Mouse (Mus musculus) layer of hippocampus, postnatal 14 days (tissue): ENCODE measurements around the gene Gm13277. TPM values are rescaled to one million over a fixed set of nuclear protein-coding genes. Genes with fewer than 3 reads are reported as not detected.
"Not testable (repeated sequence)": the region's sequence is repeated elsewhere in the genome, so short reads cannot be mapped to it uniquely, and the experiment has no call there.

Experiments
- DNase-seq, 2 experiments: peaks; one replicate each; pipeline ENCODE4 v3.0.0; 2021 to 2022; ENCODE audit warnings: low spot score in 2 of 2, mixed read lengths in 1 of 2
- total RNA-seq, 2 experiments: library from RNA; stranded (reverse); gene quantifications; 2 replicates each; pipeline ENCODE4 v1.2.3; 2021

Gm13277 gene
- total RNA-seq, 2 experiments from 2014 or later: not detected

- not testable (repeated sequence) for DNase-seq
Measured at GRCm38 (mm10) chr4:88782335-88782734, 6.1 kb upstream of the Gm13277 start.

GRCm38 (mm10) chr4:88785409-88785808, 3.0 kb upstream of the Gm13277 start, which contains the start of gene Gm13276:
Gene Gm13276 (plus strand): TSS chr4:88785709.
- not testable (repeated sequence) for DNase-seq

- not testable (repeated sequence) for DNase-seq
Measured at GRCm38 (mm10) chr4:88791250-88791649, 2.8 kb downstream of the Gm13277 start, which contains the start of gene Gm13278. Gene Gm13278 (plus strand): TSS chr4:88791550.

GRCm38 (mm10) chr4:88793936-88794675, 5.7 kb downstream of the Gm13277 start, which contains the start of gene Gm13275:
Gene Gm13275 (plus strand): TSS chr4:88794487.
- DNase-seq: peak; percentile 61 to 70

GRCm38 (mm10) chr4:88797097-88797496, 8.7 kb downstream of the Gm13277 start, which contains the start of gene Gm13279:
Gene Gm13279 (plus strand): TSS chr4:88797397.
- not testable (repeated sequence) for DNase-seq

- not testable (repeated sequence) for DNase-seq
Measured at GRCm38 (mm10) chr4:88799365-88799764, 10.9 kb downstream of the Gm13277 start, which contains the start of gene Gm13285. Gene Gm13285 (plus strand): TSS chr4:88799665.

GRCm38 (mm10) chr4:88802954-88803353, 14.5 kb downstream of the Gm13277 start, which contains the start of gene Gm13287:
Gene Gm13287 (plus strand): TSS chr4:88803254.
- DNase-seq: not testable (repeated sequence)

- not testable (repeated sequence) for DNase-seq
Measured at GRCm38 (mm10) chr4:88805231-88805630, 16.8 kb downstream of the Gm13277 start, which contains the start of gene Gm13288. Gene Gm13288 (plus strand): TSS chr4:88805531.

GRCm38 (mm10) chr4:88805761-88806160, 17.3 kb downstream of the Gm13277 start:
- peak in 1 of 2 experiments; percentile 10 for DNase-seq

GRCm38 (mm10) chr4:88815928-88816327, 27.5 kb downstream of the Gm13277 start, which contains the start of gene Ifna7:
Gene Ifna7 (plus strand): TSS chr4:88816228.
- DNase-seq: no peak

GRCm38 (mm10) chr4:88819659-88820058, 31.2 kb downstream of the Gm13277 start, which contains the start of gene Ifna11:
Gene Ifna11 (plus strand): TSS chr4:88819959.
- no peak for DNase-seq

- no peak for DNase-seq
Measured at GRCm38 (mm10) chr4:88822995-88823394, 34.6 kb downstream of the Gm13277 start.

- DNase-seq: not testable (repeated sequence)
Measured at GRCm38 (mm10) chr4:88827116-88827515, 38.7 kb downstream of the Gm13277 start, which contains the start of gene Ifna6. Gene Ifna6 (plus strand): TSS chr4:88827416.

- DNase-seq: peak; percentile 13 to 31
Measured at GRCm38 (mm10) chr4:88830523-88830922, 42.1 kb downstream of the Gm13277 start.

- DNase-seq: not testable (repeated sequence)
Measured at GRCm38 (mm10) chr4:88835225-88835624, 46.8 kb downstream of the Gm13277 start, which contains the start of gene Ifna5. Gene Ifna5 (plus strand): TSS chr4:88835525.

Other genes starting within 250 kb of the Gm13277 start
- not detected for gene Ifna15, start 230.4 kb upstream of the Gm13277 start, total RNA-seq
- gene Ifna14, start 216.8 kb upstream of the Gm13277 start, total RNA-seq: not detected
- not detected for gene Ifna9, start 196.2 kb upstream of the Gm13277 start, total RNA-seq
- not detected for gene Ifna12, start 185.3 kb upstream of the Gm13277 start, total RNA-seq
- not detected for gene C87499, start 154.2 kb upstream of the Gm13277 start, total RNA-seq
- not detected for gene Ifna13, start 144.2 kb upstream of the Gm13277 start, total RNA-seq
- not detected for gene Ifna16, start 111.7 kb upstream of the Gm13277 start, total RNA-seq
- not detected for gene Ifna2, start 104.7 kb upstream of the Gm13277 start, total RNA-seq
- not detected for gene Ifnab, start 97.3 kb upstream of the Gm13277 start, total RNA-seq
- 1 to 10 TPM; 1.1 to 2.1 TPM for gene Gm26566, start 66.8 kb upstream of the Gm13277 start, total RNA-seq
- gene Klhl9, start 66.2 kb upstream of the Gm13277 start, total RNA-seq: 100 to 1,000 TPM; 105 to 106 TPM
- not detected for gene Gm13271, start 33.8 kb upstream of the Gm13277 start, total RNA-seq
- not detected for gene Gm13283, start 28.5 kb upstream of the Gm13277 start, total RNA-seq
- not detected for gene Gm13290, start 14.8 kb upstream of the Gm13277 start, total RNA-seq
- gene Gm13289, start 11.7 kb upstream of the Gm13277 start, total RNA-seq: not detected
- not detected for gene Gm13272, start 8.8 kb upstream of the Gm13277 start, total RNA-seq
- gene Ifnz, start 6.5 kb upstream of the Gm13277 start, total RNA-seq: not detected
- gene Gm13276, start 2.9 kb upstream of the Gm13277 start, total RNA-seq: not detected
- not detected for gene Gm13278, start 2.9 kb downstream of the Gm13277 start, total RNA-seq
- gene Gm13275, start 5.9 kb downstream of the Gm13277 start, total RNA-seq: not detected
- gene Gm13279, start 8.8 kb downstream of the Gm13277 start, total RNA-seq: not detected
- not detected for gene Gm13285, start 11.0 kb downstream of the Gm13277 start, total RNA-seq
- not detected for gene Gm13287, start 14.6 kb downstream of the Gm13277 start, total RNA-seq
- gene Gm13288, start 16.9 kb downstream of the Gm13277 start, total RNA-seq: not detected
- gene Ifna7, start 27.6 kb downstream of the Gm13277 start, total RNA-seq: not detected
- gene Ifna11, start 31.3 kb downstream of the Gm13277 start, total RNA-seq: not detected
- not detected for gene Ifna6, start 38.8 kb downstream of the Gm13277 start, total RNA-seq
- not detected for gene Ifna5, start 46.9 kb downstream of the Gm13277 start, total RNA-seq
- gene Ifna4, start 53.2 kb downstream of the Gm13277 start, total RNA-seq: not detected
- gene Ifna1, start 61.5 kb downstream of the Gm13277 start, total RNA-seq: not detected
- gene Ifne, start 91.6 kb downstream of the Gm13277 start, total RNA-seq: not detected